Mouse (Mus musculus): ENCODE measurements around the gene Jph4. TPM values are rescaled to one million over a fixed set of nuclear protein-coding genes. Genes with fewer than 3 reads are reported as not detected.

Gene Jph4
- polyA plus RNA-seq, 1 experiment from 2014 or later = 0.15 TPM

DNA sequence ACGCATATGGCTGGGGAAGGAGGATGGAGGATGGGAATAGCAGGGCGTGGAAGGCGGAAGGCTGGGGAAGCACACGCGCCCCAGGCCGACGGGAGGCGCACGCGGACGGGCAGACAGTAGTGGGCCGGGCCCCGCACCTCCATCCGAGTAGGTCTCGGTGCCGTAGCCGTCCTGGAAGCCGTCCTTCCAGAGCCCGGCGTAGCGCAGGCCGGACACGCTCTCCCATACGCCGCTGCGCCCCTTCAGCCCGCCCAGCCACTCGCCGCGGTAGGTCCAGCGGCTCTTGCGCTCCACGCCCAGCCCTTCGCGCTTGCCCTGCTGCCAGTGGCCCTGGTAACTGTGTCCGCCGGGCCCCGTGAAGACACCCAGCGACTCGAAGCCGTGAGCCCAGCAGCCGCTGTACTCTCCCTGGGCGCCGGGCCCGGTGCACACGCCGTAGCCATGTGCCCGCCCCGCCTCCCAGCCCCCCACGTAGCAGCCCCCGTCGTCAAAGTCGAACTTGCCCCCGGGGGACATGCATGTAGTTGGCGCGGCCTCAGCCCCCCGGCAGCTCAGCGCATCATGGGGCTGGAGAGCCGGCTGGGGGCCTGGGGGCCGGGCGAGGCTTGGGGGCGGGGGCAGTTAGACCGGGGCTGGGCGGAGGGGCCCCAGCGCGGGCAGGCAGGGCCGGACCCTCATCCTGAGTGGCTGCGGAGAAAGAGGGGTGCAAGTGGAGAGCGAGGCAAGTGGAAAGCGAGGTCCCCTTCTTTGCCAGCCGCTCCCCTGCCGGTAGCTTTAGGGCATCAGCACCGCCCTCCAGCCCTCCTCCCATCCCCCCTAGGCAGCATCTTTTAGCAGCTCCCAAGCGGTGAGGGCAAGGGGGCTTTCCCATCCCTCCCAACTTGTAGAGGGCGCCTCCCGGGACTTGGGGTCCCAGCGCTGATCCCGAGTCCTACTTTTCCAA is 1.7 kb downstream of the Jph4 start:
- H3K27me3 ChIP-seq (replicated peaks) = peaks cover 84% of the 10 kb centered on the region
- H3K4me2 ChIP-seq = peak overlapping the region; percentile 78
- peaks cover 19% of the 10 kb centered on the region for H3K4me1 ChIP-seq
- H3K9me3 ChIP-seq (replicated peaks) = no peaks in the 10 kb centered on the region
- H3K27ac ChIP-seq = no peak overlapping the region
- peak overlapping the region; percentile 24; the same call in 1 of the 2 replicates for H3K9ac ChIP-seq
- WGBS (ENCODE audit: insufficient replicate concordance) = 2% methylated on average over 71 of the region's 78 CpGs
- peak; percentile 28; the same call in 1 of the 2 replicates for ATAC-seq
- peak overlapping the region; percentile 55 for H3K4me3 ChIP-seq
- H3K36me3 ChIP-seq = no peaks in the 10 kb centered on the region

- WGBS (ENCODE audit: insufficient replicate concordance) = 5% methylated on average over 26 of the region's 26 CpGs
- H3K9ac ChIP-seq = no peak overlapping the region
- peaks cover 19% of the 10 kb centered on the region for H3K4me1 ChIP-seq
- H3K4me2 ChIP-seq = peak overlapping the region; percentile 78
- no peak overlapping the region for H3K27ac ChIP-seq
- peak overlapping the region; percentile 55 for H3K4me3 ChIP-seq
- no peaks in the 10 kb centered on the region for H3K9me3 ChIP-seq (replicated peaks)
- peaks cover 93% of the 10 kb centered on the region for H3K27me3 ChIP-seq (replicated peaks)
- no peak for ATAC-seq
- no peaks in the 10 kb centered on the region for H3K36me3 ChIP-seq
Observed at GRCm38 (mm10) chr14:55113975-55114645, 2.6 kb downstream of the Jph4 start.

DNA sequence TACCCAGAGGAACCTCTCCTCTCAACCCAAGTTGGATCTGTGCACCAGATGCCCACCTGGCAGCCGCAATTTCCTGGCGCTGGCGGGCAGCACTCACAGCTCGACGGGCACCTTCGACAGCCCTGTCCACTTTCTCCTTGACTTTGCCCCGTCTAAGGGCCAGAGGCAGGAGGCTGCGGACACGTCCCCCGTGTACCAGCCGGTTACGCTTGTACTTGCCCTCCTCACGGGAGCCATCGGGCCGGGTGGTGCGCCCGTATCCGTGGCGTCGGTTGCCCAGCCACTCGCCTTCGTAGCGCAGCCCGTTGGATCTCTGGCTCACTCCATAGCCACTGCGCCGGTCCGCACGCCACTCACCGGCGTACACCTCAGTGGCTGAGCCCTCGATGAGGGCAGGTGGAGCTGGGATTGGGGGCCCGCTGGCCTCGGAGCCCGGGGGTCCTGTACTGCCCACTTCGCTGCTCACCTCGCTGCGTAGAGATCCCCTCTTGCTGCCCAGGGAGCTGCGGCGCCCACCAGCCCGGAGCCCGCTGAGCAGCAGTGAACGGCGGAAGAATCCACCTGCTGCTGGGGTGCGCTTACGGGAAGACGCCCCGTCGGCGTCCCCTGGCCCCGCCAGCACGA is 3.3 kb downstream of the Jph4 start:
- peaks cover 20% of the 10 kb centered on the region for H3K4me1 ChIP-seq
- 55% methylated on average over 51 of the region's 51 CpGs for WGBS (ENCODE audit: insufficient replicate concordance)
- no peak for ATAC-seq
- H3K36me3 ChIP-seq = no peaks in the 10 kb centered on the region
- H3K27me3 ChIP-seq (replicated peaks) = peaks cover 99% of the 10 kb centered on the region
- no peak overlapping the region for H3K4me3 ChIP-seq
- H3K9ac ChIP-seq = no peak overlapping the region
- H3K9me3 ChIP-seq (replicated peaks) = no peaks in the 10 kb centered on the region
- H3K27ac ChIP-seq = no peak overlapping the region
- no peak overlapping the region; the same call in 1 of the 2 replicates for H3K4me2 ChIP-seq

- Histone ChIP-seq H3K9me3 (replicated peaks) (no peaks in the 10 kb centered on the region), H3K36me3 (no peaks in the 10 kb centered on the region), H3K9ac (no peak overlapping the region), H3K4me2 (no peak overlapping the region), H3K4me3 (no peak overlapping the region), H3K27me3 (replicated peaks) (peaks cover 96% of the 10 kb centered on the region), H3K27ac (no peak overlapping the region), H3K4me1 (peaks cover 33% of the 10 kb centered on the region)
- no peak for ATAC-seq
- 66% methylated on average over 2 of the region's 2 CpGs for WGBS (ENCODE audit: insufficient replicate concordance)
Observed at GRCm38 (mm10) chr14:55111720-55112119, 5.0 kb downstream of the Jph4 start.

DNA sequence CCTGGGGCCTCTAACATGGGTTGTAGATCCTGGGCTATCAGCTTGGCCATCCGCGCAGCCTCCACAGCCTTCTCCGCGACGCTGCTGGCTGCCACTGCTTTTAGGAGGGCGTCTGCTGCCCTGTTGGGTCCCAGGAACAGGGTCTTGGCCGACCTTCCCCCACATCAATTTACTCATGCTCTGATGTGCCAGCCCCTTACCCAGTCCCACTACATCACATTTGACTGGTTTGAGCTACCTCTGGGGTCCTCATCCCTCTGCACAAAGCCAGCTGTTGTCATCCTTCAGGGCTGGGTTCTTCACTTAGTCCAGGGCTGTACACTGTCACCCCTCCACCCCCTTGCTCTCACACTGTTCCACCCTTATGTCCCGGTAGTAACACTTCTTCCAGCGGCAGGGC is 6.7 kb downstream of the Jph4 start:
- no peak for ATAC-seq
- WGBS (ENCODE audit: insufficient replicate concordance) = 16% methylated on average over 9 of the region's 9 CpGs
- H3K9ac ChIP-seq = no peak overlapping the region; the same call in 1 of the 2 replicates
- H3K4me1 ChIP-seq = peaks cover 40% of the 10 kb centered on the region
- H3K4me2 ChIP-seq = no peak overlapping the region
- H3K4me3 ChIP-seq = no peak overlapping the region
- peaks cover 80% of the 10 kb centered on the region for H3K27me3 ChIP-seq (replicated peaks)
- no peak overlapping the region for H3K27ac ChIP-seq
- H3K36me3 ChIP-seq = no peaks in the 10 kb centered on the region
- no peaks in the 10 kb centered on the region for H3K9me3 ChIP-seq (replicated peaks)

GRCm38 (mm10) chr14:55109048-55109873 is 7.5 kb downstream of the Jph4 start:
- no peak overlapping the region for H3K27ac ChIP-seq
- no peak overlapping the region for H3K4me3 ChIP-seq
- H3K4me2 ChIP-seq = no peak overlapping the region
- H3K27me3 ChIP-seq (replicated peaks) = peaks cover 72% of the 10 kb centered on the region
- H3K4me1 ChIP-seq = peaks cover 38% of the 10 kb centered on the region
- H3K9ac ChIP-seq = no peak overlapping the region
- ATAC-seq = no peak
- no peaks in the 10 kb centered on the region for H3K9me3 ChIP-seq (replicated peaks)
- 20% methylated on average over 21 of the region's 21 CpGs for WGBS (ENCODE audit: insufficient replicate concordance)
- peaks cover 6% of the 10 kb centered on the region; the same call in 1 of the 2 replicates for H3K36me3 ChIP-seq

GRCm38 (mm10) chr14:55108202-55108870 is 8.4 kb downstream of the Jph4 start:
- ATAC-seq = no peak
- H3K27ac ChIP-seq = no peak overlapping the region
- peaks cover 32% of the 10 kb centered on the region for H3K4me1 ChIP-seq
- peaks cover 14% of the 10 kb centered on the region for H3K36me3 ChIP-seq
- H3K27me3 ChIP-seq (replicated peaks) = peaks cover 63% of the 10 kb centered on the region
- H3K9ac ChIP-seq = no peak overlapping the region
- WGBS (ENCODE audit: insufficient replicate concordance) = 31% methylated on average over 9 of the region's 9 CpGs
- H3K4me2 ChIP-seq = no peak overlapping the region
- H3K9me3 ChIP-seq (replicated peaks) = no peaks in the 10 kb centered on the region
- H3K4me3 ChIP-seq = no peak overlapping the region

- peaks cover 50% of the 10 kb centered on the region for H3K27me3 ChIP-seq (replicated peaks)
- peak overlapping the region; percentile 94 for H3K4me2 ChIP-seq
- H3K9me3 ChIP-seq (replicated peaks) = no peaks in the 10 kb centered on the region
- peaks cover 28% of the 10 kb centered on the region for H3K36me3 ChIP-seq
- WGBS (ENCODE audit: insufficient replicate concordance) = 71% methylated on average over 8 of the region's 8 CpGs
- peak overlapping the region; percentile 67; the same call in 1 of the 2 replicates for H3K9ac ChIP-seq
- H3K4me3 ChIP-seq = no peak overlapping the region
- peaks cover 32% of the 10 kb centered on the region for H3K4me1 ChIP-seq
- ATAC-seq = no peak
- H3K27ac ChIP-seq = peak overlapping the region; percentile 63; the same call in 1 of the 2 replicates
Observed at GRCm38 (mm10) chr14:55106990-55107389, 9.7 kb downstream of the Jph4 start.

- Histone ChIP-seq H3K4me3 (peak within 1 kb of the TSS; percentile 61), H3K27me3 (replicated peaks) (peaks cover 42% of the 10 kb centered on the region), H3K9me3 (replicated peaks) (no peaks in the 10 kb centered on the region), H3K4me1 (peaks cover 32% of the 10 kb centered on the region), H3K9ac (peak within 1 kb of the TSS; percentile 67), H3K36me3 (peaks cover 33% of the 10 kb centered on the region), H3K27ac (peak within 1 kb of the TSS; percentile 63), H3K4me2 (peak within 1 kb of the TSS; percentile 94)
- 1% methylated on average over 39 of the region's 39 CpGs for WGBS (ENCODE audit: insufficient replicate concordance)
- peak; percentile 95 for ATAC-seq
Observed at GRCm38 (mm10) chr14:55105836-55106809, 10.6 kb downstream of the Jph4 start, which contains the start of gene Ap1g2. TSS of gene Ap1g2 (minus strand) at chr14:55106593.

DNA sequence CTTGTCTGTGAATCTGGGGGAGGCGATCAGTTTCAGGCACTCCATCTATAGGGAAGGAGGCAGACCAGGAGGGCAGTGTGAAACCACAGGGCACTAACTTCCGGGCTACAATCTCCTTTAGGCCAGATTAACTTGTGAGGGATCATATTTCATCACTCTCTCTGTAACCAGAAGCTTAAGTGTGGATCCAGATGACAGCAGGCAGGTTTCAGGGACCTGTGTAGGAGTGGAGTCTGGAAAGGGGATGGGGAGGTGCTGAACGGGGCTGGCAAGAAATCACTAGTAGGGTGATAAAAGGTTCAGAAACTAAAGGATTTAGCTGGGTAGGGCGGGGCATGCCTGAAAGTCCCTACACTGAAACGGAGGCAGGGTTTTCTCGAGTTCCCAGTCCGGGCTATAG is 11.3 kb downstream of the Jph4 start:
- Histone ChIP-seq H3K4me1 (peaks cover 32% of the 10 kb centered on the region), H3K9me3 (replicated peaks) (no peaks in the 10 kb centered on the region), H3K36me3 (peaks cover 41% of the 10 kb centered on the region), H3K4me3 (peak overlapping the region; percentile 61), H3K27me3 (replicated peaks) (peaks cover 34% of the 10 kb centered on the region), H3K4me2 (peak overlapping the region; percentile 94), H3K27ac (peak overlapping the region; percentile 63; the same call in 1 of the 2 replicates), H3K9ac (peak overlapping the region; percentile 67)
- WGBS (ENCODE audit: insufficient replicate concordance) = 7% methylated on average over 7 of the region's 7 CpGs
- no peak for ATAC-seq

All from liver, embryonic 12.5 days (tissue).